Mouse (Mus musculus) limb, embryonic 11.5 days (tissue): Measurements from ENCODE around the gene Borcs6. TPM values are rescaled to one million over a fixed set of nuclear protein-coding genes. Genes with fewer than 3 reads are reported as not detected.
"Not testable (repeated sequence)": the region's sequence is repeated elsewhere in the genome, so short reads cannot be mapped to it uniquely, and the experiment has no call there.

Source experiments
- ATAC-seq: fragments of 200-750 bp; cut with Nextera tagmentation; 2 replicates; pipeline ENCODE4 v1.8.0; 2017; ENCODE audit warnings: low read depth; ENCODE audit not compliant: insufficient number of reproducible peaks, low FRiP score, low TSS enrichment
- DNase-seq: peaks from one replicate; pipeline ENCODE4 v3.0.0-alpha.2; 2015; ENCODE audit warnings: low spot score
- H3K27ac ChIP-seq: fragments of 300-500 bp; sonication (generic); replicated peaks from 2 replicates; pipeline ENCODE4 v1.5.1; 2014; ENCODE audit warnings: low read depth, mild to moderate bottlenecking, low read length
- H3K27me3 ChIP-seq: fragments of 300-500 bp; sonication (generic); 2 replicates; pipeline ENCODE4 v1.6.1; 2014; ENCODE audit warnings: mild to moderate bottlenecking, low read length, mixed read lengths; ENCODE audit not compliant: control insufficient read depth, insufficient read depth
- H3K36me3 ChIP-seq: fragments of 300-500 bp; sonication (generic); 2 replicates; pipeline ENCODE4 v1.6.1; 2014; ENCODE audit warnings: mild to moderate bottlenecking, low read length, moderate library complexity, mixed read lengths; ENCODE audit not compliant: control insufficient read depth, insufficient read depth
- H3K4me1 ChIP-seq: fragments of 300-500 bp; sonication (generic); 2 replicates; pipeline ENCODE4 v1.6.1; 2014; ENCODE audit warnings: low read length, mixed read lengths; ENCODE audit not compliant: control insufficient read depth, insufficient read depth
- H3K4me2 ChIP-seq: fragments of 300-500 bp; sonication (generic); 2 replicates; pipeline ENCODE4 v1.6.1; 2014; ENCODE audit warnings: low read depth, mild to moderate bottlenecking, moderate library complexity; ENCODE audit not compliant: severe bottlenecking
- H3K4me3 ChIP-seq: fragments of 300-500 bp; sonication (generic); 2 replicates; pipeline ENCODE4 v1.5.1; 2014; ENCODE audit warnings: low read depth, low read length
- H3K9ac ChIP-seq: fragments of 300-500 bp; sonication (generic); 2 replicates; pipeline ENCODE4 v1.6.1; 2014; ENCODE audit warnings: mild to moderate bottlenecking, low read length
- H3K9me3 ChIP-seq: fragments of 300-500 bp; sonication (generic); 2 replicates; pipeline ENCODE4 v1.6.1; 2016; ENCODE audit warnings: low read length; ENCODE audit not compliant: control insufficient read depth
- WGBS: fragments of 180-500 bp; shearing (Covaris S2); extraction: QIAGEN DNeasy Blood & Tissue Kit; methylation state at CpG from one replicate; pipeline ENCODE4 v1.1.7; 2014; 5-methylcytosine and 5-hydroxymethylcytosine counted together
- polyA plus RNA-seq: library from polyadenylated mRNA; unstranded; fragments of >200 nt; fragmentation: Nextera tagmentation; extraction: Ambion mirVana; gene quantifications from 2 replicates; pipeline ENCODE4 v1.2.1, GENCODE M21; 2014

The Borcs6 gene
- polyA plus RNA-seq, 1 experiment from 2014 or later = 7.0 TPM

- Histone ChIP-seq H3K4me3 (no peak overlapping the region), H3K4me2 (no peak overlapping the region), H3K9ac (no peak overlapping the region), H3K36me3 (peaks cover 8% of the 10 kb centered on the region), H3K27me3 (no peaks in the 10 kb centered on the region), H3K4me1 (peaks cover 20% of the 10 kb centered on the region), H3K27ac (no peak overlapping the region), H3K9me3 (no peaks in the 10 kb centered on the region)
- DNase-seq (no peak), ATAC-seq (no peak)
- WGBS = 65% methylated on average over 7 of the region's 7 CpGs
Observed at GRCm38 (mm10) chr11:69091566-69092385, 32.3 kb downstream of the Borcs6 start.

- Histone ChIP-seq H3K27ac (no peak overlapping the region), H3K4me3 (no peak overlapping the region), H3K4me1 (peaks cover 25% of the 10 kb centered on the region), H3K36me3 (peaks cover 8% of the 10 kb centered on the region), H3K9ac (no peak overlapping the region), H3K4me2 (no peak overlapping the region), H3K27me3 (no peaks in the 10 kb centered on the region), H3K9me3 (no peaks in the 10 kb centered on the region)
- 0% methylated on average over 3 of the region's 3 CpGs for WGBS
- DNase-seq (peak; percentile 93), ATAC-seq (no peak)
Observed at GRCm38 (mm10) chr11:69092386-69092751, 32.9 kb downstream of the Borcs6 start.

- 87% methylated on average over 4 of the region's 4 CpGs for WGBS
- Histone ChIP-seq H3K9ac (no peak overlapping the region), H3K4me1 (peaks cover 30% of the 10 kb centered on the region), H3K36me3 (peaks cover 8% of the 10 kb centered on the region), H3K27me3 (no peaks in the 10 kb centered on the region), H3K27ac (no peak overlapping the region), H3K9me3 (no peaks in the 10 kb centered on the region), H3K4me2 (no peak overlapping the region), H3K4me3 (no peak overlapping the region)
- DNase-seq (no peak), ATAC-seq (no peak)
Observed at GRCm38 (mm10) chr11:69092871-69093270, 33.4 kb downstream of the Borcs6 start.

- not testable (repeated sequence) for H3K36me3 ChIP-seq, H3K27ac ChIP-seq, H3K4me3 ChIP-seq, ATAC-seq, H3K27me3 ChIP-seq, DNase-seq, H3K9me3 ChIP-seq, H3K4me2 ChIP-seq, H3K9ac ChIP-seq
- H3K4me1 ChIP-seq = peaks cover 38% of the 10 kb centered on the region
- WGBS = 87% methylated on average over 7 of the region's 7 CpGs
Observed at GRCm38 (mm10) chr11:69093856-69094255, 34.3 kb downstream of the Borcs6 start.

GRCm38 (mm10) chr11:69094697-69095429 is 35.3 kb downstream of the Borcs6 start, which contains the start of gene Per1:
Gene Per1 (plus strand): TSS chr11:69095217.
- Histone ChIP-seq H3K4me2 (peak within 1 kb of the TSS; percentile 92), H3K4me3 (peak within 1 kb of the TSS; percentile 45), H3K4me1 (peaks cover 36% of the 10 kb centered on the region), H3K27ac (peak within 1 kb of the TSS; percentile 57), H3K9ac (peak within 1 kb of the TSS; percentile 49), H3K9me3 (no peaks in the 10 kb centered on the region), H3K27me3 (no peaks in the 10 kb centered on the region), H3K36me3 (peaks cover 5% of the 10 kb centered on the region)
- peak; percentile 98 for DNase-seq
- ATAC-seq = peak; percentile 94
- WGBS = under 1% methylated on average over 37 of the region's 37 CpGs

GRCm38 (mm10) chr11:69095511-69096231 is 36.2 kb downstream of the Borcs6 start:
- WGBS = 1% methylated on average over 27 of the region's 27 CpGs
- Histone ChIP-seq H3K27me3 (no peaks in the 10 kb centered on the region), H3K4me1 (peaks cover 37% of the 10 kb centered on the region)

GRCm38 (mm10) chr11:69096360-69096986 is 37.0 kb downstream of the Borcs6 start:
- Histone ChIP-seq H3K27me3 (no peaks in the 10 kb centered on the region), H3K9me3 (no peaks in the 10 kb centered on the region), H3K4me2 (peak overlapping the region; percentile 92), H3K36me3 (no peaks in the 10 kb centered on the region; the same call in 1 of the 2 replicates), H3K9ac (no peak overlapping the region; the same call in 1 of the 2 replicates), H3K4me3 (peak overlapping the region; percentile 45), H3K4me1 (peaks cover 37% of the 10 kb centered on the region), H3K27ac (no peak overlapping the region)
- DNase-seq (no peak), ATAC-seq (no peak)
- WGBS = 11% methylated on average over 9 of the region's 9 CpGs

More at GRCm38 (mm10) chr11:69095511-69096231, 36.2 kb downstream of the Borcs6 start:
- ATAC-seq (no peak), DNase-seq (peak; percentile 37)
- peak overlapping the region; percentile 49 for H3K9ac ChIP-seq
- H3K9me3 ChIP-seq = no peaks in the 10 kb centered on the region
- peak overlapping the region; percentile 92 for H3K4me2 ChIP-seq
- peaks cover 2% of the 10 kb centered on the region; the same call in 1 of the 2 replicates for H3K36me3 ChIP-seq
- peak overlapping the region; percentile 57; the same call in 1 of the 2 replicates for H3K27ac ChIP-seq
- H3K4me3 ChIP-seq = peak overlapping the region; percentile 45
